Mouse (Mus musculus) kidney, adult 2 months (tissue): Measurements from ENCODE around the gene Morn1. TPM values are rescaled to one million over a fixed set of nuclear protein-coding genes. Genes with fewer than 3 reads are reported as not detected.

Experiments
- DNase-seq: peaks from one replicate; pipeline ENCODE4 v3.0.0; 2021
- H3K27ac ChIP-seq: fragments of 200-500 bp; 2 replicates; pipeline ENCODE4 v1.5.1; 2012; ENCODE audit warnings: low read depth, low read length, control low read depth, inconsistent platforms; ENCODE audit not compliant: insufficient read depth
- H3K27me3 ChIP-seq: fragments of 200-500 bp; replicated peaks from 2 replicates; pipeline ENCODE4 v1.6.1; 2012; ENCODE audit warnings: mild to moderate bottlenecking, moderate library complexity, low read length, inconsistent platforms; ENCODE audit not compliant: control insufficient read depth, insufficient read depth
- H3K36me3 ChIP-seq: fragments of 200-500 bp; 2 replicates; pipeline ENCODE4 v1.6.1; 2012; ENCODE audit warnings: mild to moderate bottlenecking, moderate library complexity, low read length, inconsistent platforms; ENCODE audit not compliant: control insufficient read depth, insufficient read depth
- H3K4me1 ChIP-seq: fragments of 200-500 bp; 2 replicates; pipeline ENCODE4 v1.6.1; 2011; ENCODE audit warnings: low read length; ENCODE audit not compliant: control insufficient read depth, insufficient read depth
- H3K4me3 ChIP-seq: fragments of 200-500 bp; 2 replicates; pipeline ENCODE4 v1.5.1; 2011; ENCODE audit warnings: mild to moderate bottlenecking, low read depth, low read length, control low read depth; ENCODE audit not compliant: insufficient read depth
- CTCF ChIP-seq: fragments of 200-500 bp; conservative IDR thresholded peaks from 2 replicates; pipeline ENCODE4 v1.5.1; 2011; ENCODE audit warnings: low read depth, mild to moderate bottlenecking, control low read depth, low read length, moderate library complexity, mixed read lengths; ENCODE audit not compliant: insufficient read depth, insufficient read length
- POLR2A ChIP-seq: fragments of 200-500 bp; IDR thresholded peaks from one replicate; pipeline ENCODE4 v1.6.1; 2011; ENCODE audit warnings: low read depth, low read length, control low read depth
- WGBS: fragments of 180-500 bp; shearing (Covaris S2); methylation state at CpG from one replicate; pipeline ENCODE4 v1.1.7; 2018; 5-methylcytosine and 5-hydroxymethylcytosine counted together
- polyA plus RNA-seq: library from polyadenylated mRNA; depleted of rRNA; stranded (reverse); fragments of >200 nt; gene quantifications from 2 replicates; pipeline ENCODE4 v1.2.3, GENCODE M21; 2012

Morn1 gene
- polyA plus RNA-seq, 1 experiment: 10.4 TPM

DNA sequence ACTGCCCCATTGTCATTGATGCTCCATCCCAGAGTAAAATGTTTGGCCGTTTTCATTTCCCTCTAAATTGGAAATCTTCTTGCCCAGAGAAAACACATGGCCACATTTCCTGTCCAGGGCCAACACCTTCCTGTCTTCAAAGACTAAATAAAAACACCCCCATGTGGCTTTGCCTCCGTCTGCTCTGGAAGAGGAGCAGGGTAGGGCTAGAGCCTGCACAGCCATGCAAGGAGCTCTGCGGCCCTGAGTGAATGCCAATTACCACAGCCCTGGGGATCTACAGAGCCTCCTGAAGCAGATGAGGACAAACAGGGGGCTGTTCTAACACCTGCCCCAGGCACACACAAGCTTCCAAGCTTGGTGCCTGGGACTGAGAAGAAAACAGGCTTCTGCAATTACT lies 89.8 kb downstream of the Morn1 start:
- TF ChIP-seq CTCF (no peak), POLR2A (no peak)
- DNase-seq: no peak
- Histone ChIP-seq H3K4me3 (no peak overlapping the region), H3K27me3 (no peaks in the 10 kb centered on the region), H3K27ac (no peak overlapping the region), H3K4me1 (peaks cover 78% of the 10 kb centered on the region), H3K36me3 (no peaks in the 10 kb centered on the region)
- 37% methylated on average over 3 of the region's 3 CpGs for WGBS

GRCm38 (mm10) chr4:155178274-155178673 lies 91.9 kb downstream of the Morn1 start:
- WGBS: 2% methylated on average over 6 of the region's 6 CpGs
- no peak overlapping the region for H3K4me3 ChIP-seq
- peak; percentile 81 for DNase-seq
- H3K27ac ChIP-seq: peak overlapping the region; percentile 76
- H3K27me3 ChIP-seq: no peaks in the 10 kb centered on the region
- no peaks in the 10 kb centered on the region for H3K36me3 ChIP-seq
- peaks cover 70% of the 10 kb centered on the region for H3K4me1 ChIP-seq
- no peak for TF ChIP-seq POLR2A
- TF ChIP-seq CTCF: no peak

DNA sequence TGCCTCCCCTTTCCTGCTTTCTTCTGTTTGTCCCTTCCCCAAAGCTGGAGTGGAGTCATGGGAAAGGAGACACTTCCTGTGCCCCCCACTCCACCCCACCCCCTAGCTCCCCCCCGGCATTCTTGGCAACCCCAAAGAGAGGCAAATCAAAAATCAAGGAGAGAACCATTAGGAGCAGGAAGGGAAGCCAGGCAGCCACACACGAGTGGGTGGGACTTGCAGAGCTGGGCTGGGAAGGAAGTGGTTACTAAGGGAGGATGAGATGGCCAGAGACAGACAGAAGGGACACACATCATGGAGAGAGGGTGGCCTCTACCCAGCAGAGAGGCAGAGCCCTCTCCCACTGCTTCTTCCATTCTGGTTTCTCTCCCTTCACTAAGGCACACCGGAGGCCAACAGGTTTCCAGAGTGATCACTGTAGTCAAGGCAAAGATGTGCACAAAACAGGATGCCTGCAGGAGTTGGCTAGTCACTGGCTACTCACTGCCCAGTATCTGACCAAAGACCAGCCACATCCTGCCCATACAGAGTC lies 92.7 kb downstream of the Morn1 start:
- Histone ChIP-seq H3K27me3 (no peaks in the 10 kb centered on the region), H3K4me1 (peaks cover 66% of the 10 kb centered on the region), H3K4me3 (no peak overlapping the region), H3K36me3 (no peaks in the 10 kb centered on the region), H3K27ac (peak overlapping the region; percentile 76; the same call in 1 of the 2 replicates)
- DNase-seq: peak; percentile 52
- no peak for TF ChIP-seq CTCF
- no peak for TF ChIP-seq POLR2A
- whole genome bisulfite sequencing: 14% methylated on average over 3 of the region's 3 CpGs

DNA sequence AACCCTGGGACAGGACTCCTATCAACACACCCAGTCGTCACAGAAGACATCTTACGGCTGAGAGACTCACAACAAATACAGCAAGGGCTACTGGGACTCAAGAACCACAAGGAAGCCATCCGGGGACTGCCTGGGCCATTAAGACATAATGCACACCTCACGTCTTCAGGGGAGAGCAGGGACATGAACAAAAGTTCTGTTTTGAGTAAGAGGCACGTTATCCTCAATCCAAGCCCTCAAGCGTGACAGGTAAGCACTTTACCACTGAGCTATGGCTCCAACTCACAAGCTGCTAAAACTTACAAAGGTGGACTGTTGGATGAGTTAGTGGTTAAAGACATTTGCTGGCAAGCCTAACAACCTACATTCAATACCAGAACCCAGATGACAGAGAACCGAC lies 96.8 kb downstream of the Morn1 start:
- TF ChIP-seq POLR2A: no peak
- TF ChIP-seq CTCF: no peak
- no peaks in the 10 kb centered on the region for H3K36me3 ChIP-seq
- no peaks in the 10 kb centered on the region for H3K27me3 ChIP-seq
- H3K27ac ChIP-seq: no peak overlapping the region
- DNase-seq: no peak
- 57% methylated on average over 7 of the region's 7 CpGs for WGBS
- H3K4me1 ChIP-seq: peaks cover 50% of the 10 kb centered on the region
- no peak overlapping the region for H3K4me3 ChIP-seq

DNA sequence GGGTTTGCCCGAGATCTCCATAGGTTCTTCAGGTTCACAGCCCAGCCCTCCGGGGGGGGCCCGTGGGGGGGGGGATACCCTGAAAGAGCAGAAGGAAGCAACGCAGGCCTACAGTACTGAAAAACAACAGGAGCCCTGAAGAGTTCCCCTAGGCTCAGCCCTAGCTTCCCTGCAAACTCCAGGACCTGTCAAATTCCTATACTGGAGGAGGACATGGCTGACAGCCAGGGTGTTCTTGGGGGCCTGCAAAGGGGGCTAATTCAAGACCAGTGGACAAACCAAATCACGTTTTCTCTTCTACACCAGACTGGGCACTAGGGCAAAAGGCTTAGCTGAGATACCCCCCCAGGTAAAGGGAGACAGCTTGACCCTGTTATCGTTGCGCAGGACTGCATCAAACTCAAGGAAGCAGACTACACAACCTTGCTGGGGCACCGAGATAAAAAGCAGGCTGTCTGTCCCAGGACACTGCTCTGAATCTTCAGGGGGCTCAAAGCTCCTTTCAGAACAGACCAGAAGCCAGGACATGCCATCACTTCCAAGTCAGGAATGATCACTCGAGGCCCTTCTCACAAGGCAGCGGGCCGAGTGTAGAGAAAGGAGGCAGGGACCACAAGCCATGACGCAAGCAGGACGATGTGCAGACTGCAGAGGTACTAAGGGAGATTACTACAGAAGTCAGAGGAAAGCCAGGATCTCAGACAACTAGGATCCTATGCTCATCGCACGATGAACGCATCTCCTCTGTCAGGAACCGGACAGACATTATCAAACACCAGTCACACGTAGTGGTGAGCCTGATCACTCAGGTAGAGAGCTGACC lies 98.1 kb downstream of the Morn1 start:
- no peak overlapping the region for H3K27ac ChIP-seq
- TF ChIP-seq CTCF (no peak), POLR2A (no peak)
- no peaks in the 10 kb centered on the region for H3K36me3 ChIP-seq
- H3K4me1 ChIP-seq: peaks cover 51% of the 10 kb centered on the region
- no peak for DNase-seq
- no peak overlapping the region for H3K4me3 ChIP-seq
- no peaks in the 10 kb centered on the region for H3K27me3 ChIP-seq
- WGBS: 58% methylated on average over 18 of the region's 18 CpGs

GRCm38 (mm10) chr4:155185845-155186244 lies 99.5 kb downstream of the Morn1 start:
- Histone ChIP-seq H3K27ac (no peak overlapping the region), H3K4me1 (peaks cover 65% of the 10 kb centered on the region), H3K4me3 (no peak overlapping the region), H3K27me3 (no peaks in the 10 kb centered on the region), H3K36me3 (no peaks in the 10 kb centered on the region)
- TF ChIP-seq CTCF: no peak
- 63% methylated on average over 9 of the region's 9 CpGs for WGBS
- DNase-seq: peak; percentile 57

DNA sequence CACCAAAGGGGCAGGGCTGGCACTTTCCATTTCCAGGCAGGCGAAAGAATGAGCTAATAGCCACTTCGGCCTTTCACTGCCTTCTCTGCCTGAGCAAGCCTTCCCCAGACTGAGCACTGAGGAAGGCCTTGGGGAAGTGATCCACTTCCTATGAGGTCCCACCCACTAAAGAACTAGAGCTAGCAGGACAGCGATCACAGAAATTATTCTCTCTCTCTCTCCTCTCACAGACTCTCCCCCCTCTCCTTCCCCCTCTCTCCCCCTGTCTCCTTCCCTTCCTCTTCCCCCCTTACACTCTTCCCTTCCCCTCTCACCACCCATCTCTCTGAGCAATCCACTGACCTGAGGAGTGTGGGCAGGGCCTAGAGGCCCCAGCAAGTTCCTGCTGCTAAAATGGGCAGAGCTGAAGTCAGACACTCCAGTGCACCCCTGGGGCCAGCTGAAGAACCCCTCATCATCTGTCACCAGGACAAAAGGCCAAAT lies 100.9 kb downstream of the Morn1 start:
- Histone ChIP-seq H3K36me3 (no peaks in the 10 kb centered on the region), H3K4me3 (no peak overlapping the region), H3K4me1 (peaks cover 74% of the 10 kb centered on the region), H3K27ac (peak overlapping the region; percentile 52), H3K27me3 (no peaks in the 10 kb centered on the region)
- 21% methylated on average over 3 of the region's 3 CpGs for WGBS
- no peak for TF ChIP-seq POLR2A
- no peak for TF ChIP-seq CTCF
- DNase-seq: peak; percentile 58
